Mouse (Mus musculus) CH12.LX (cell line): ENCODE measurements at regions not wholly inside any gene's neighbourhood (a gene's known extent, or its start where the extent isn't known, plus 50 kb on each side); places are given as distances from the start of the nearest gene placed in this dataset.

Experiments used
- CHD1 ChIP-seq: IDR thresholded peaks from 2 replicates; pipeline ENCODE4 v1.6.1; 2012; ENCODE audit warnings: low read depth, low read length, improper control_type of control experiment, inconsistent platforms
- ETS1 ChIP-seq: conservative IDR thresholded peaks from 2 replicates; pipeline ENCODE4 v1.6.1; 2012; ENCODE audit warnings: low read depth, mild to moderate bottlenecking, inconsistent platforms, low read length, improper control_type of control experiment, moderate library complexity
- HCFC1 ChIP-seq: IDR thresholded peaks from 2 replicates; pipeline ENCODE4 v1.6.1; 2012; ENCODE audit warnings: low read depth, mild to moderate bottlenecking, inconsistent platforms, low read length, improper control_type of control experiment
- KAT2A ChIP-seq: IDR thresholded peaks from 2 replicates; pipeline ENCODE4 v1.6.1; 2012; ENCODE audit warnings: low read length, improper control_type of control experiment, inconsistent platforms; ENCODE audit not compliant: insufficient replicate concordance
- PAX5 ChIP-seq: IDR thresholded peaks from 2 replicates; pipeline ENCODE4 v1.6.1; 2012; ENCODE audit warnings: low read length, inconsistent platforms, mixed read lengths
- POLR2A ChIP-seq: IDR thresholded peaks from 2 replicates; pipeline ENCODE4 v1.6.1; 2011; ENCODE audit warnings: low read depth, mild to moderate bottlenecking, improper control_type of control experiment, low read length
- SIN3A ChIP-seq: IDR thresholded peaks from 2 replicates; pipeline ENCODE4 v1.6.1; 2012; ENCODE audit warnings: low read length, improper control_type of control experiment, inconsistent platforms
- TCF12 ChIP-seq: IDR thresholded peaks from 2 replicates; pipeline ENCODE4 v1.6.1; 2014; ENCODE audit warnings: low read depth, mild to moderate bottlenecking, inconsistent platforms, low read length, improper control_type of control experiment
- USF2 ChIP-seq: conservative IDR thresholded peaks from 2 replicates; pipeline ENCODE4 v1.6.1; 2011; ENCODE audit warnings: low read depth, low read length, improper control_type of control experiment
- ZMIZ1 ChIP-seq: IDR thresholded peaks from 2 replicates; pipeline ENCODE4 v1.6.1; 2012; ENCODE audit warnings: low read depth, mild to moderate bottlenecking, inconsistent platforms, low read length, improper control_type of control experiment

DNA sequence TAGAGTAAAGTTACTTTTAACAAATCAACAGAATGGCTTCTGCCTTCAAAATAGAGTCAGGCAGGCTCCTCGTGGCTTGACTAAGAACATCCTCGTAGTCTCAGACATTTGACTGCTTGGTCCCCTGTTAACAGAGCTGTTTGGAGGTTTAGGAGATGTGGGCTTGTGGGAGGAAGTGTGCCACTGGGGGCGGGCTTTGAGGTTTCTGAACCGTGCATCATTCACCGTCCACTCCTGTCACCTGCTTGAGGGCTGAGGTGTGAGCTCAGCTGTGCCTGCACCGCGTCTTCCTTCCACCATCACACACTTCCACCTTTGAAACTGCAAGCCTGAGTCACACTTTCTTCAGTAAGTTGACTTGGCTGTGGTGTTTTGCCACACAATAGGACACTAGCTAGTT lies 52.6 kb upstream of the 1700021F07Rik start (continued):
- TF ChIP-seq USF2 (no peak), SIN3A (no peak), CHD1 (no peak), KAT2A (no peak), TCF12 (0 out of 2 replicates have a peak, but pooled peaks have one; percentile 37), PAX5 (no peak), HCFC1 (no peak), ZMIZ1 (no peak), POLR2A (no peak), ETS1 (peak; percentile 52)
